Mouse (Mus musculus) intestine, embryonic 14.5 days (tissue): ENCODE data around the gene Edn2. TPM values are rescaled to one million over a fixed set of nuclear protein-coding genes. Genes with fewer than 3 reads are reported as not detected.

Experiments used
- ATAC-seq: fragments of 200-750 bp; cut with Nextera tagmentation; replicated peaks from 2 replicates; pipeline ENCODE4 v1.8.0; 2017; ENCODE audit warnings: low read depth, moderate number of reproducible peaks, moderate TSS enrichment, moderate library complexity; ENCODE audit not compliant: low FRiP score, low TSS enrichment
- DNase-seq: peaks from one replicate; pipeline ENCODE4 v3.0.0-alpha.2; 2018; ENCODE audit warnings: low spot score
- H3K27ac ChIP-seq: fragments of 300-500 bp; sonication (generic); 2 replicates; pipeline ENCODE4 v1.5.1; 2014; ENCODE audit warnings: low read depth, mild to moderate bottlenecking, control low read depth
- H3K27me3 ChIP-seq: fragments of 300-500 bp; sonication (generic); replicated peaks from 2 replicates; pipeline ENCODE4 v1.6.1; 2014; ENCODE audit warnings: low read length, control low read depth; ENCODE audit not compliant: control insufficient read depth, insufficient read depth
- H3K36me3 ChIP-seq: fragments of 300-500 bp; sonication (generic); 2 replicates; pipeline ENCODE4 v1.6.1; 2014; ENCODE audit warnings: low read length, control low read depth; ENCODE audit not compliant: control insufficient read depth, insufficient read depth
- H3K4me1 ChIP-seq: fragments of 300-500 bp; sonication (generic); replicated peaks from 2 replicates; pipeline ENCODE4 v1.6.1; 2014; ENCODE audit warnings: low read length, control low read depth, mixed read lengths; ENCODE audit not compliant: control insufficient read depth, insufficient read depth
- H3K4me2 ChIP-seq: fragments of 300-500 bp; sonication (generic); 2 replicates; pipeline ENCODE4 v1.6.1; 2014; ENCODE audit warnings: low read length
- H3K4me3 ChIP-seq: fragments of 300-500 bp; sonication (generic); 2 replicates; pipeline ENCODE4 v1.5.1; 2014; ENCODE audit warnings: low read depth, low read length, control low read depth, mixed read lengths
- H3K9ac ChIP-seq: fragments of 300-500 bp; sonication (generic); 2 replicates; pipeline ENCODE4 v1.6.1; 2014; ENCODE audit warnings: mild to moderate bottlenecking, low read length
- H3K9me3 ChIP-seq: fragments of 300-500 bp; sonication (generic); 2 replicates; pipeline ENCODE4 v1.6.1; 2016; ENCODE audit warnings: low read length, control low read depth; ENCODE audit not compliant: control insufficient read depth
- WGBS: fragments of 180-500 bp; shearing (Covaris S2); extraction: QIAGEN DNeasy Blood & Tissue Kit; methylation state at CpG from one replicate; pipeline ENCODE4 v1.1.7; 2014; 5-methylcytosine and 5-hydroxymethylcytosine counted together
- polyA plus RNA-seq: library from polyadenylated mRNA; unstranded; fragments of >200 nt; fragmentation: Nextera tagmentation; extraction: Ambion mirVana; gene quantifications from 2 replicates; pipeline ENCODE4 v1.2.1, GENCODE M21; 2014

The Edn2 gene
- polyA plus RNA-seq, 1 experiment from 2014 or later = 4.7 TPM

DNA sequence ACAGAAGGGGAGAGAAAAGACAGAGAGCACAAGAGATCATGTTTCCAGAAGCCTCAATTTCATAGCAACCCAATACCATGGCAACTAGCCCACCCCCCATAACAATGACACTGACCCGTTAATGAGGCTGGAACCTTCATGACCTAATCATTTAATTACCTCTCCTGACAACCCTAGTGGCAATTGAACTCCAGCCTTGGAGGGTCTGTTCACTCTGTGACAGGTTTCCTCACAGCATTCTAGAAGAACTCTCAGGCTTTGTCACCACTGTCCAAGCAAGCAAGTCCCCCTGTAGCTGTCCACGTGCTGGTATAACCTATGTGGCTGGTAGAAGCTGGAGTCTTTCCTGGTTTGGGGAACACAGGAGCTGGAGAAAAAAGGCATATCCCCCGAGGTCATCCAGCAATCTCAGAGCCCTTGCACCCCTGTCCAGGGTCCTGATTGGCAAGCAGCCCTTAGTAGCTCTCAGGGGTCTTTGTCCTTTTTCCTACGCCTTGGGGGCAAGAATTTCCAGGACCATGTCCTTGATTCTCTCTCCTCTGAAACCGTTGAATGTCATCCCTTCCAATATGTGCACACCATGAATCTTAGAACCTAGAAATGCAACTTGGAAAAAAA lies 23.5 kb downstream of the Edn2 start:
- H3K27ac ChIP-seq = no peak overlapping the region
- ATAC-seq = no peak
- DNase-seq = peak; percentile 72
- no peak overlapping the region for H3K9ac ChIP-seq
- 22% methylated on average over 5 of the region's 5 CpGs for WGBS
- no peak overlapping the region for H3K4me3 ChIP-seq
- no peaks in the 10 kb centered on the region for H3K9me3 ChIP-seq
- H3K27me3 ChIP-seq = no peaks in the 10 kb centered on the region
- H3K4me1 ChIP-seq = no peaks in the 10 kb centered on the region
- H3K36me3 ChIP-seq = no peaks in the 10 kb centered on the region
- H3K4me2 ChIP-seq = no peak overlapping the region

DNA sequence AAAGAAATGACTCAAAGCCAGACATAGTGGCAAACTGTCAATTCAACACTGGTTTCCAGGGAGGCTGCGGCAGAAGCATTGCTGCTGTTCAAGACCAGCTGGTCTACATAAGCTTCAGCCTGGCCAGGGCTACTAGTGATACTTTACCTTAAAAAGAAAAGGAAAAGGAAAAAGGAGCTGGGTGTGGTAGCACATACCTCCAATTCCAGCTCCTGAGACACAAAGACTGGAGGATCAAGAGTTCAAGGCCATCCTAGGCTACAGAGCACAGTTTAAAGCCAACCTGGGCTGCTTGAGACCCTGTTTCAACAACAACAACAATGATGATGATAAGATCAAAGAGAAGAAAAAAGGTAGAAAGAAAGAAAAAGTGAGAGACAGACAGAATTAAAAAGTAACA lies 25.4 kb downstream of the Edn2 start:
- Histone ChIP-seq H3K27ac (no peak overlapping the region), H3K4me3 (no peak overlapping the region), H3K27me3 (no peaks in the 10 kb centered on the region), H3K4me1 (no peaks in the 10 kb centered on the region), H3K4me2 (no peak overlapping the region), H3K9me3 (no peaks in the 10 kb centered on the region), H3K9ac (no peak overlapping the region), H3K36me3 (no peaks in the 10 kb centered on the region)
- 94% methylated on average over 1 of the region's 1 CpGs for WGBS
- ATAC-seq (no peak), DNase-seq (no peak)

DNA sequence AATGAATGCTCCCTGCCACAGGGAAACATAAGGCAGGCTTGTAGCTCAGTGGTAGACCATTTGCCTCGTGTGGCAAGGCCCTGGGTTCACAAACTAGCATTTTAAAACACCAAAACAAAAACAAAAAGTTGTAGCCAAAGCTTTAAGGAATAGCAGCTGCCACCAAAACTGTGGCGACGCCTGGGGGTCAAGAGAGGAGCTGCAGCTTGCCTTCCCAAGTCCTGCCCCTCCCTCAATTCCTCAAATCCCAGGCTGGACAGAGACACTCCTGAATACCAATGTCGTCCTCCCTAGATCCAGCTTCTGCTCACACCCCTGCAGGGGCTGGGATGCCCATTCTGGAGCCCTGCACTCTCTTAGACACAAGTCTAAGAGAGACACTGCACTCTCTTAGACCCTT lies 25.9 kb downstream of the Edn2 start:
- Histone ChIP-seq H3K4me1 (no peaks in the 10 kb centered on the region), H3K4me3 (no peak overlapping the region), H3K36me3 (no peaks in the 10 kb centered on the region), H3K9me3 (no peaks in the 10 kb centered on the region), H3K9ac (no peak overlapping the region), H3K27ac (no peak overlapping the region), H3K27me3 (no peaks in the 10 kb centered on the region), H3K4me2 (no peak overlapping the region)
- WGBS = 1% methylated on average over 4 of the region's 4 CpGs
- no peak for DNase-seq
- no peak for ATAC-seq

DNA sequence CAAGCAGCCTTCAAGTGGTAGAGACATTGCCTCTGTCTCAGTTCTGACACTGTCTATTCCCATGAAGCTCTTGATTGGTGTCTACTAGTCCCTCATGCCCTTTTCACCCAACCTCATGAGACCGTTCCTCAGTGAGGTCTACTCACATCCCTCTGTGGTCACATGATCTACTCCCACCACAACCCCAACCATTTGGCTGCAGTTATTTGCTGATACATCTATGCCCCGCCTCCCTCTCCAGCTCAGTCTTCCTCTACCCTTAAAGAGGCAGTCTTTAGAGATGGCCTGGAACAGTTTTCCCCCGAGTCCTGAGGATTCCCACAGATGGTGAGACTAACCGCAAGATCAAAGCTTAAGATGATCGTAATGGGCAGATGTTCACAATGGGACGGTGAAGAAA lies 27.2 kb downstream of the Edn2 start:
- Histone ChIP-seq H3K4me2 (no peak overlapping the region), H3K27ac (no peak overlapping the region), H3K27me3 (no peaks in the 10 kb centered on the region), H3K4me1 (no peaks in the 10 kb centered on the region), H3K36me3 (no peaks in the 10 kb centered on the region), H3K9me3 (no peaks in the 10 kb centered on the region), H3K9ac (no peak overlapping the region), H3K4me3 (no peak overlapping the region)
- ATAC-seq (no peak), DNase-seq (no peak)
- 92% methylated on average over 6 of the region's 6 CpGs for WGBS

DNA sequence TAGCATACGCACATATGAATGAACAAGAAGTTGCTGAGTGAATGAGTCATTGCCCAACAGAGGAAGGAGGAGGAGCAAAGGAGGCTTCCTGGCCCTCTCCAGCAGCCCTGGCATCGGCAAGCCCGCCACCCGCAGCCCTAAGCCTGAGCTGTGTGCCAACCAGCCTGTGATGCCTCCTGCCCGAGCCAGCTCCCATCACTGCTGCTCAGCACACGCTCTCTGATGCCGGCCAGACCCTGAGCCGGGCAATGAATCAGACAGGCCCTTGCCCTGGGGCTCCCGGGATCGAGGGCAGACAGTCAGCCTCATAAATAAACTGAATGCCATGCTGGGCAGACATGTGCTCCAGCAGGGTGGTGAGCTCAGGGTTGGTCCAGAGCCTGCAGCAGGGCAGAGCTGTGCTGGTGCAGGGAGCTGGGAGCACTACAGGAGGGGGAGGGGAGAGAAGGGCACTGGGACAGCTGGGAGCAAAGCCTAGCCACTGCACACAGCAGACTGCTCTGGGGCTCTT lies 27.7 kb downstream of the Edn2 start:
- no peaks in the 10 kb centered on the region for H3K36me3 ChIP-seq
- no peak overlapping the region for H3K27ac ChIP-seq
- no peaks in the 10 kb centered on the region for H3K27me3 ChIP-seq
- WGBS = 61% methylated on average over 10 of the region's 10 CpGs
- no peak overlapping the region for H3K4me3 ChIP-seq
- H3K4me1 ChIP-seq = no peaks in the 10 kb centered on the region
- ATAC-seq (no peak), DNase-seq (no peak)
- no peak overlapping the region for H3K9ac ChIP-seq
- no peak overlapping the region for H3K4me2 ChIP-seq
- no peaks in the 10 kb centered on the region for H3K9me3 ChIP-seq

DNA sequence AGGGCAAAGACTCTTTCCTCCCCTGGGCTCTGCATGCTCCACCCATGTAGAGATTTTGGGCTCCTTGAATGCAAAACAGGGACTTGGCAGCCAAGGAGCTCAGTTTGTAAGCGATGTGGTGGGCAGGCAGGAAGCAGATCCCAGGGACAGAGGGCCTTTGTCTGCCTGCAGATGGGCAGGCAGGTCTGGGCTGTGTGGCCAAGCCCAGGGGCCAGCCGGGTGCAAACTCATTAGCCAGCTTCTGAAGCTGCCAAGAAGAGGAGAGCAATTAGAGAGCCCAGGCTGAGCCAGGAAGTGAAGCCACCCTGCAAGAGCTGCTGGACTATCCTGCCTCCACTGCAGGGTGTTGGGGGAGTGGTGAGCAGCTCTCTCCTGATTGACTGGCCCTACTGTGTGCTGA lies 28.9 kb downstream of the Edn2 start:
- no peaks in the 10 kb centered on the region for H3K27me3 ChIP-seq
- no peaks in the 10 kb centered on the region for H3K9me3 ChIP-seq
- no peak overlapping the region for H3K4me2 ChIP-seq
- ATAC-seq (no peak), DNase-seq (no peak)
- H3K4me3 ChIP-seq = no peak overlapping the region
- 30% methylated on average over 2 of the region's 2 CpGs for WGBS
- no peaks in the 10 kb centered on the region for H3K4me1 ChIP-seq
- H3K9ac ChIP-seq = no peak overlapping the region
- no peak overlapping the region for H3K27ac ChIP-seq
- no peaks in the 10 kb centered on the region for H3K36me3 ChIP-seq

DNA sequence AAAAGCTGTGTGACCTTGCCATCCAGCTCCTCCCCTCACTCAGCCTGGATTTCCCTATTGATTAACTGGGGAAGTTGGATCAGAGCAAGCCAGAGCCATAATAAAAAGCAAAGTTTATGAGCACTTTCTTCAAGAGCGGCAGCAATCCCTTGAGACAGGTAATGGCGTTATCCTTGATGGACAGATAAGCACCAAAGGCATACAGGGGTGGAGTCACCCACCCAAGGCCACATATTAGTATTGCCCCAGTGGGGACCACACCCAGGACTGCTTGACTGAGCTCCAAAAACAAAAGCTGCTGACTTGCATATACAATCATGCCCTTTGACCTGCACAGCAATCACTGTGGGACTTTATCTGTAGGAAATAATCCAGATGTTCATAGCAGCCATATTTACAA lies 31.0 kb downstream of the Edn2 start:
- peak; percentile 91 for ATAC-seq
- 36% methylated on average over 2 of the region's 2 CpGs for WGBS
- no peak overlapping the region for H3K4me2 ChIP-seq
- H3K4me1 ChIP-seq = no peaks in the 10 kb centered on the region
- no peaks in the 10 kb centered on the region for H3K9me3 ChIP-seq
- H3K27ac ChIP-seq = no peak overlapping the region
- H3K36me3 ChIP-seq = no peaks in the 10 kb centered on the region
- H3K27me3 ChIP-seq = no peaks in the 10 kb centered on the region
- H3K4me3 ChIP-seq = no peak overlapping the region
- no peak overlapping the region for H3K9ac ChIP-seq
- peak; percentile 67 for DNase-seq

DNA sequence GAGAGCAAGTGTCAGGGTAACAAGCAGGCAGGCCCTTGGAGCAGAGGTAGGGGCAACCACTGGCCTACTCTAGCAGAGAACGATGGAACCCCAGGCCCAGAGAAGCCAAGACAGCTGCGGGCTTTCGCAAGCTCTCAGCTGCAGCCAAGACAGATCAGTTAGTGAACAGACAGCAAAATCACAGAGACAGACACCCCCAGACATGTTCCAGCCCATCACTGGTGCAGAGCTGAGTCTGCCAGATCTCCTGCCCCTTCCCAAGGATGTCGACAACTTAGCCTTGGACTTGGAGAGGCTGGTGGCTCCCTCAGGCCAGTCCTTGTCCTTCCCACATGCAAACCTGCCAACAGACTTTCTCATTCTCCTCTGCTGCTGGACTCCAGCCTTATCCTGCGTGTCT lies 33.0 kb downstream of the Edn2 start:
- no peak overlapping the region for H3K4me3 ChIP-seq
- ATAC-seq (no peak), DNase-seq (no peak)
- H3K9ac ChIP-seq = no peak overlapping the region
- no peaks in the 10 kb centered on the region for H3K27me3 ChIP-seq
- no peak overlapping the region for H3K4me2 ChIP-seq
- no peak overlapping the region for H3K27ac ChIP-seq
- H3K9me3 ChIP-seq = no peaks in the 10 kb centered on the region
- H3K4me1 ChIP-seq = 0 out of 2 replicates have a peak, but pooled peaks cover under 1% of the 10 kb centered on the region
- H3K36me3 ChIP-seq = no peaks in the 10 kb centered on the region
- 69% methylated on average over 5 of the region's 5 CpGs for WGBS

DNA sequence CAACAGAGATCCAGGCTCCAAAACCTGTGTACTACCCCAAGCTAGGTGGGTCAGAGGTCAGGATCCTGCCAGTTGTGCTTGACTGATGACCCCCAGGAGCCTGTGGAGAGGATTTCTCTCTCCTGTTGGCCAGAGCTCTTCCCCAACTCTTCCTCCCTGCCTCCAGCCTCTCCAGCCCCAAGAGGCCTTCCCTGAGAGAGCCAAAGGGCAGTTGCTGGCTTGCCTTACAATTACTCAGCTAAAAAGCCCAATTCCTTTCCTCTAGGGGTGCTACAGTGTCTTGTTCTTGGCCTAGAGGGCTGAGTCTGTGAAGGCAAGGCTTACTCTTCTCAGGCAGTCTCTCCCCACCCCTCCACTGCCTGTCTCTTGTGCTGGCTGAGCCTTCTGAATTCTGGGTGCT lies 34.0 kb downstream of the Edn2 start:
- H3K4me2 ChIP-seq = no peak overlapping the region

More for the DNA sequence above, 34.0 kb downstream of the Edn2 start:
- Histone ChIP-seq H3K4me3 (no peak overlapping the region), H3K9me3 (no peaks in the 10 kb centered on the region), H3K9ac (no peak overlapping the region), H3K36me3 (no peaks in the 10 kb centered on the region), H3K27ac (no peak overlapping the region), H3K27me3 (no peaks in the 10 kb centered on the region), H3K4me1 (0 out of 2 replicates have a peak, but pooled peaks cover 3% of the 10 kb centered on the region)
- ATAC-seq (no peak), DNase-seq (no peak)
